Comparison of ENCODE assay signal across 24 mouse cellular contexts in the genomic region with DNA sequence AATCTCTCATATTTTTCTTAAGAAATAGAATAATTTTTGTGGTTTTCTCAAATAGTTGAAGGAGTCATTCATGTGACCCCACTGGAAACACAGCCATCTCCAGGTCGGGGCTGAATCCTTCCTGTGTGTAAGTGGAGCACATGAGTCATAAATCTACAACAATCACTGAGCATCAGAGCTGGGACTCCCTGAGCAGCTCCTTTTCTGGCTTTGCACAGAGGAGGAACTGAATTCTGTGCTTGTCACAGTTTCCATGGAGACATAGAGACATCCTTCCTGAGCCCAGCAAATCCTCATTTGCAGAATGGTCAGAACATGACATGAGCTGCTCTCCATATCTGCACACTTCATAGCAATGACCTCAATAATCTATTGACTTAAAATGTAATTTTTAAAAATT.
DNase-seq lines count a peak whose midpoint lies in the region; ATAC-seq and TF ChIP-seq lines count a peak whose summit lies in the region.
"Had no signal": no experiment of that assay in that cellular context is flagged by ENCODE, and none has a peak within 500 bp of the region (broad histone marks: within the 10 kb centered on the region; RNA-seq: fewer than 3 reads in every experiment).

No protein-coding gene starts in this region.

- H3K36me3 ChIP-seq in hindbrain, embryonic 15.5 days = no peaks in the 10 kb centered on the region
- no peaks in the 10 kb centered on the region for H3K36me3 ChIP-seq in hindbrain, embryonic 11.5 days (ENCODE audit: control insufficient read depth, insufficient read depth, low read length)
- no peaks in the 10 kb centered on the region for H3K36me3 ChIP-seq in midbrain, embryonic 14.5 days (ENCODE audit: control insufficient read depth, insufficient read depth, low read length)
- no peaks in the 10 kb centered on the region for H3K36me3 ChIP-seq in midbrain, embryonic 10.5 days
- H3K36me3 ChIP-seq in midbrain, postnatal 0 days (ENCODE audit: insufficient read depth, low read length) = no peaks in the 10 kb centered on the region
- H3K36me3 ChIP-seq: embryonic facial prominence, embryonic 13.5 days; forebrain, embryonic 15.5 days; G1E; heart, embryonic 12.5 days; hindbrain, embryonic 12.5 days; intestine, embryonic 15.5 days; neural tube, embryonic 12.5 days had no signal

- TF ChIP-seq CTCF in midbrain, postnatal 0 days (IDR thresholded peaks at IDR 0.05) = no peak

- H3K9me3 ChIP-seq in hindbrain, embryonic 15.5 days = no peaks in the 10 kb centered on the region
- no peaks in the 10 kb centered on the region for H3K9me3 ChIP-seq in hindbrain, embryonic 11.5 days (ENCODE audit: control insufficient read depth, low read length)
- no peaks in the 10 kb centered on the region for H3K9me3 ChIP-seq in midbrain, embryonic 14.5 days (ENCODE audit: control insufficient read depth, low read length)
- H3K9me3 ChIP-seq in midbrain, embryonic 10.5 days (replicated peaks) = no peaks in the 10 kb centered on the region
- H3K9me3 ChIP-seq in midbrain, postnatal 0 days (ENCODE audit: low read length) = no peaks in the 10 kb centered on the region
- H3K9me3 ChIP-seq: embryonic facial prominence, embryonic 13.5 days; forebrain, embryonic 15.5 days; heart, embryonic 12.5 days; hindbrain, embryonic 12.5 days; intestine, embryonic 15.5 days; neural tube, embryonic 12.5 days had no signal

- no peak overlapping the region for H3K4me2 ChIP-seq in hindbrain, embryonic 15.5 days
- no peak overlapping the region for H3K4me2 ChIP-seq in hindbrain, embryonic 11.5 days (replicated peaks; ENCODE audit: low read depth, low read length)
- no peak overlapping the region for H3K4me2 ChIP-seq in midbrain, embryonic 14.5 days (ENCODE audit: low read length)
- H3K4me2 ChIP-seq in midbrain, postnatal 0 days (ENCODE audit: low read depth, low read length, poor library complexity, severe bottlenecking) = no peak overlapping the region
- H3K4me2 ChIP-seq: embryonic facial prominence, embryonic 13.5 days; forebrain, embryonic 15.5 days; heart, embryonic 12.5 days; hindbrain, embryonic 12.5 days; intestine, embryonic 15.5 days; neural tube, embryonic 12.5 days had no signal

- no peak overlapping the region for H3K4me3 ChIP-seq in hindbrain, embryonic 15.5 days
- no peak overlapping the region for H3K4me3 ChIP-seq in hindbrain, embryonic 11.5 days (ENCODE audit: low read depth, low read length)
- no peak overlapping the region for H3K4me3 ChIP-seq in midbrain, embryonic 14.5 days (replicated peaks; ENCODE audit: low read depth, low read length)
- no peak overlapping the region for H3K4me3 ChIP-seq in midbrain, embryonic 10.5 days
- H3K4me3 ChIP-seq in midbrain, postnatal 0 days (ENCODE audit: low read depth, low read length) = no peak overlapping the region
- H3K4me3 ChIP-seq: embryonic facial prominence, embryonic 13.5 days; erythroblast, embryonic 14.5 days; forebrain, embryonic 15.5 days; heart, embryonic 12.5 days; hindbrain, embryonic 12.5 days; intestine, embryonic 15.5 days; neural tube, embryonic 12.5 days had no signal

- H3K27me3 ChIP-seq in hindbrain, embryonic 15.5 days = no peaks in the 10 kb centered on the region
- H3K27me3 ChIP-seq in hindbrain, embryonic 11.5 days (ENCODE audit: control insufficient read depth, insufficient read depth, low read length) = no peaks in the 10 kb centered on the region
- no peaks in the 10 kb centered on the region for H3K27me3 ChIP-seq in midbrain, embryonic 14.5 days (ENCODE audit: control insufficient read depth, insufficient read depth, low read length)
- no peaks in the 10 kb centered on the region for H3K27me3 ChIP-seq in midbrain, embryonic 10.5 days (ENCODE audit: low read depth, poor library complexity, severe bottlenecking)
- no peaks in the 10 kb centered on the region for H3K27me3 ChIP-seq in midbrain, postnatal 0 days (ENCODE audit: insufficient read depth, low read length)
- H3K27me3 ChIP-seq: embryonic facial prominence, embryonic 13.5 days; forebrain, embryonic 15.5 days; heart, embryonic 12.5 days; hindbrain, embryonic 12.5 days; intestine, embryonic 15.5 days; neural tube, embryonic 12.5 days had no signal

- 41% methylated on average over 1 of the region's 1 CpGs for WGBS in hindbrain, embryonic 15.5 days
- 74% methylated on average over 1 of the region's 1 CpGs for WGBS in hindbrain, embryonic 11.5 days
- 57% methylated on average over 1 of the region's 1 CpGs for WGBS in midbrain, embryonic 14.5 days
- 82% methylated on average over 1 of the region's 1 CpGs for WGBS in midbrain, embryonic 10.5 days
- WGBS in midbrain, postnatal 0 days = 45% methylated on average over 1 of the region's 1 CpGs

- no peak for DNase-seq in hindbrain, embryonic 11.5 days (ENCODE audit: low spot score)
- DNase-seq in midbrain, embryonic 14.5 days = peak; percentile 29
- no peak for DNase-seq in midbrain, embryonic 10.5 days (ENCODE audit: low spot score)
- DNase-seq in Muller cell, postnatal 12 days (ENCODE audit: inconsistent ontology term) = peak; percentile 55
- peak; percentile 34 for DNase-seq in midbrain, postnatal 0 days (ENCODE audit: low spot score)
- DNase-seq in kidney, adult 11 months = no peak
- DNase-seq: adrenal gland, adult 2 months; cerebellum, adult 2 months; cerebellum, postnatal 36 days; embryo, embryonic 11 days; gastrocnemius, postnatal 25 days; heart, adult 18-20 months; heart, postnatal 10 days; kidney, postnatal 36 days; lung, postnatal 4 days had no signal

- no peak overlapping the region for H3K9ac ChIP-seq in hindbrain, embryonic 15.5 days
- H3K9ac ChIP-seq in hindbrain, embryonic 11.5 days (ENCODE audit: low read depth, low read length) = no peak overlapping the region
- no peak overlapping the region for H3K9ac ChIP-seq in midbrain, embryonic 14.5 days (replicated peaks; ENCODE audit: low read length)
- H3K9ac ChIP-seq in midbrain, postnatal 0 days (replicated peaks; ENCODE audit: low read length, poor library complexity, severe bottlenecking) = no peak overlapping the region
- H3K9ac ChIP-seq: embryonic facial prominence, embryonic 13.5 days; forebrain, embryonic 15.5 days; heart, embryonic 12.5 days; hindbrain, embryonic 12.5 days; intestine, embryonic 15.5 days; neural tube, embryonic 12.5 days had no signal

- ATAC-seq in hindbrain, embryonic 15.5 days (ENCODE audit: low FRiP score, low read depth) = peak; percentile 45; the same call in 1 of the 2 replicates
- ATAC-seq in hindbrain, embryonic 11.5 days (ENCODE audit: low FRiP score) = no peak
- no peak for ATAC-seq in midbrain, embryonic 14.5 days (ENCODE audit: low FRiP score, low TSS enrichment)
- ATAC-seq in midbrain, postnatal 0 days (ENCODE audit: low FRiP score) = 0 out of 2 replicates have a peak, but pooled peaks have one; percentile 16
- ATAC-seq: forebrain, embryonic 15.5 days; intestine, embryonic 15.5 days had no signal

- H3K27ac ChIP-seq in hindbrain, embryonic 15.5 days (replicated peaks) = no peak overlapping the region
- H3K27ac ChIP-seq in hindbrain, embryonic 11.5 days (ENCODE audit: low read depth, low read length) = no peak overlapping the region
- no peak overlapping the region for H3K27ac ChIP-seq in midbrain, embryonic 14.5 days (replicated peaks; ENCODE audit: low read depth, low read length)
- no peak overlapping the region for H3K27ac ChIP-seq in midbrain, embryonic 10.5 days (replicated peaks)
- no peak overlapping the region for H3K27ac ChIP-seq in midbrain, postnatal 0 days (ENCODE audit: low read depth, low read length)
- H3K27ac ChIP-seq: embryonic facial prominence, embryonic 13.5 days; forebrain, embryonic 15.5 days; hindbrain, embryonic 12.5 days; intestine, embryonic 15.5 days; neural tube, embryonic 12.5 days had no signal

- no peaks in the 10 kb centered on the region for H3K4me1 ChIP-seq in hindbrain, embryonic 15.5 days (replicated peaks)
- H3K4me1 ChIP-seq in hindbrain, embryonic 11.5 days (replicated peaks; ENCODE audit: control insufficient read depth, insufficient read depth, low read length) = no peaks in the 10 kb centered on the region
- H3K4me1 ChIP-seq in midbrain, embryonic 14.5 days (ENCODE audit: control insufficient read depth, insufficient read depth, low read length) = no peaks in the 10 kb centered on the region
- H3K4me1 ChIP-seq in midbrain, embryonic 10.5 days = 0 out of 2 replicates have a peak, but pooled peaks cover 2% of the 10 kb centered on the region
- no peaks in the 10 kb centered on the region for H3K4me1 ChIP-seq in midbrain, postnatal 0 days (ENCODE audit: insufficient read depth, low read length)
- H3K4me1 ChIP-seq: embryonic facial prominence, embryonic 13.5 days; forebrain, embryonic 15.5 days; heart, embryonic 12.5 days; hindbrain, embryonic 12.5 days; intestine, embryonic 15.5 days; neural tube, embryonic 12.5 days had no signal

Comparison
In these comparisons a context has a peak if more than half of its experiments do, and no peak if none do; other contexts are left out.
1. ATAC-seq: peak in hindbrain, embryonic 15.5 days (single experiment) and midbrain, postnatal 0 days (single experiment); none in hindbrain, embryonic 11.5 days (single experiment) and midbrain, embryonic 14.5 days (single experiment).
2. DNase-seq: peak in midbrain, embryonic 14.5 days (single experiment), Muller cell, postnatal 12 days (single experiment) and midbrain, postnatal 0 days (single experiment); none in hindbrain, embryonic 11.5 days (single experiment), midbrain, embryonic 10.5 days (single experiment) and kidney, adult 11 months (single experiment).